Mouse (Mus musculus) heart, adult 8-10 months (tissue): Measurements from ENCODE around the gene Pde6h. TPM values are rescaled to one million over a fixed set of nuclear protein-coding genes. Genes with fewer than 3 reads are reported as not detected.

Experiments used
- DNase-seq: peaks from one replicate; pipeline ENCODE4 v3.0.0; 2022; ENCODE audit warnings: low spot score
- total RNA-seq, 4 experiments: library from RNA; stranded (reverse); gene quantifications; 2 replicates each; pipeline ENCODE4 v1.2.4; 2022

Pde6h gene
- total RNA-seq, 4 experiments from 2014 or later: 0.81 TPM; not detected in 3

DNA sequence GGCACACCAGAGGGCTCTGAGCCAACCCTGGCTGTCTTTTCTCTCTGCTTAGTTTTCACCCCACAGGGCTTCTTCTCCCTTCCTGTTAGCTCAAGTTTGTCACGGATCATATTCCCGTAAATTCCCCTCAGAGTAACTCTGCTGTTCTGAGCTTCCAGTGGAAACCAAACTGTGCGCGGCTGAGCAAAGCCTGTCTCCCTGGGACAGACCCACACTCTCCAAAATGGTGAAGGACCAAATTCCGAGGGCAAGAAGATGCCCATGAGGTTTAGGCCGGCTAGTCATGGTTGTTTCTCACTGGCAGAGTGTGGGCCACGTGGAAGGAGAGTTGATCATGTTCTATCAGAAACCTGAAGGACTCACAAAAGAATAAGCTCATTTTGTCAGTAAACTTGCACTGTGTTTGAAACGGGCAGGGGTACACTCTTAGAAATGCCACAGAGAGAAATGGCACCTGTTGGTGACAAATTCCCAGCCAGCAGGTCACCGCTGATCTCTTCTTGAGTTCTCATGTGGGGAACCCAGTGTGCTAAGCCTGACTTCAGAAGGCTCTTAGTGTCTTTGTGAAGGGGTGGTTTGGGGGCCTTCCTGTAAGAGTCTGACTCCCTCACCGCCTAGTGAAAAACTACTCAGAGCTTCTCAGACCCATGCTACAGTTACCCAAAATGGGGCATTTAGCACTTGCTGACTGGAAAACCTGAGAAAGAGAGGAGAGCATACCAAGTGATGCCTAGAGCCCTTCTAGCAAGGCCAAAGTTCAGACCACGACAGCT, 16.7 kb downstream of the Pde6h start:
- peak; percentile 34 for DNase-seq

DNA sequence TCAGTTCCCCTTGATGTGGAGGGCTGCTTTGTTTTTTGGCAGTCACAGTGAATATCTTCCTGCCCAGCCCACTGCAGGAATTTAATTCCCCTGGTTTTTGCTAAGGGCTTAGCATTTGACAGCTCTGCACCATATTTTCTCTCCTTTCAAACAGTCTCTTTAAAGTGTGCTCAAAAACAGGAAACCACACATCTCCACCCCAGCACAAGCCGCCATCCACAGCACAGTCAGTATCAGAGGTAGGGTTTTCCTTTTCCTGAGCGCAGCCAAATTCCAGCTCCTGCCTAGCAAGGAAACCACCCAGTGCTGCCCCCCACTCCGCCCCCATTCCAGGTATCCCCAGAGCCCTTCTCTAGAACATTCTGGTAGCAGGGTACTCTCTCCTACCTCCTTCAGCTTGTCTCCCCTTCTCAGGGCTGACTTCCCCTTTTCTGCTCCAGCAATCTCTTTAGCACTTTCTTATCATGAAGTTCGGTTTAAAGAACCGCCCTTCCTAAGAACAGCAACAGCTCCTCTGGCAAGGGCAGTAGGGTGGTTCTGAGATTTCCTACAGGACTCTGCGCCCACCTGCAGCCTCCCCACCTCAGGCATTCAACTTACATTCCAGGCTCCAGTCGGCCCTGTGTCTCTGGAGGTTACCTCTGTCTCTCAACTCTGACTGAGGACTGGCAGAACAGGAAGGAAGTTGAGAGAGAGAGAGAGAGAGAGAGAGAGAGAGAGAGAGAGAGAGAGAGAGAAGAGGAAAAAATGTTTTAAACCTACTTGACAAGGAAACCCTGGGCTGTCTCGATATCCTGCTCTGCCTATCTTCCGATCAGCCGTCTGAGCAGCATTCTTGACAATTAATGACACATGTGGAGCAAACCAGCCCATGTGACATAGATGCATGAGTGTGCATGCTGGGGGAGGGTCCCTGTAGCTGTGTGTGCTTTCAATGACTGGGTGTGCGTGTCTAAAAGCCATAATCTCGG, 17.7 kb downstream of the Pde6h start, which contains the start of gene Arhgdib:
Arhgdib (minus strand) TSS at position 849 of the 971 bp plus-strand sequence.
- peak; percentile 58 for DNase-seq

DNA sequence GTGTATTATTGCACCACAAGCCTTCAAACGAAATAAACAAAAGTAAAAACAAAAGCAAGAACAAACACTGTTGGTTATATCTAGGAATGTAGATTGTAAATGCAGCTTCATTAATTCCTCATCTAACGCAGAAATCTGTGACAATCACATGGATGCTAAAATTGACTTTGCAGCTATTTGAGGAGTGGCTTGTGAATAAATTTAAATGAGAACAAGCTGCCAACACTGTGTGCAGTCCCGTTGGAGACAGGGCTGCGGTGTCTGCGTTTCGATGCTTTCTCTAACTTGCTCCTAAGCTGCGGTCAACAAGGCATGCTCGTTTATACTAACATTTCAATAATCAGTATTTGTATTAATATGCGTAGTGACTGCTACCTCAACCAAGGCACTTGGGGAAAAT, 18.6 kb downstream of the Pde6h start:
- no peak for DNase-seq

DNA sequence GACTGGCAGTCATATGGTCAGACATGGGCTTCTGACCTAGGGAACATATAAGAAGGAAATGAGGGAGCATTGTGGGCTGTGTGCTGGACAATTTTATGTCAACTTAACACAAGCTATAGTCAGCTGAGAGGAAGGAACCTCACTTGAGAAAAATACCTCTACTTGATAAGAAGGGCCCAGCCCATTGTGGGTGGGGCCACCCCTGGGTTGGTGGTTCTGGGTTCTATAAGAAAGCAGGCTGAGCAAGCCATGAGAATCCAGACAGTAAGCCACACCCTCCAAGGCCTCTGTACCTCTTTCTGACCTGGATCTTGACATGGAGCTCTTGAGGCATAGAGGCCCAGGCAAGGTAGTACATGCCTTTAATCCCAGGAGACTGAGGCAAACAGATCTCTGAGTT, 19.8 kb downstream of the Pde6h start:
- no peak for DNase-seq

DNA sequence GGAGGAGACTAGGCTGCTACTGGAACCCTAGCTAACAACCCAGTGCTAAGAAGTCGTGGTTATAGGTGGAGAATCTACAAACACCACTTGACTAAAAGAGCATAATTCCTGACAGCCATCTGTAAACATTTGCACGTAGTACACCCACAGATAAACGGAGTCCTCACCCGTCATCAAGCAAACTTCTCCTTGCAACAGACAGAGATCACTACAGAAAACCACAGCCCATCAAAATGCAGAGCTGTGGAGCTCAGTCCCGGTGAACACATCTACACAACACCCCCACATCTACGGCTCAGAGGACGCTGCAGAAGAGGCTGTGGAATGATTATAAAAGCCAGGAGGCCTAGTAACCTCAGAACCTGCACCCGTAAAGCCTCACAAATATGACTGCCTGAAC, 20.9 kb downstream of the Pde6h start:
- DNase-seq: no peak

DNA sequence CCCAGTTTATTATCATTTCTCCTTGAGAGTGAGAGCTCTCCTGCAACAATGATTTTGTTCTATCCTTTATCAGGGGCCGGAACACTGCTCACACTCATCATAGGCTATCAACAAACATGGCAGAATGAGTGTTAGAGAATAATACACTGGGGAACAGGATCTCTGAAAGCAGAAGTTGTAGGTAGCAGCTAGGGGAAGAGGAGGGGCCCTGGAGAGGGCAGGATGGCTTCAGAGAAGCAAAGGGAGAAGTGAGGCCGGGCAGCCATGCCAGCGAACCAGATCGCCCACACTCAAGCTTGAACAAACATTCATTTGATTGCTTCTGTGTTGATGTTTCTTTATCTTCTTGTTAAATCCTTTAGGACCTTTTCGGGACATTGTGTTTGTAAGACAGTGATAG, 22.6 kb downstream of the Pde6h start:
- no peak for DNase-seq

DNA sequence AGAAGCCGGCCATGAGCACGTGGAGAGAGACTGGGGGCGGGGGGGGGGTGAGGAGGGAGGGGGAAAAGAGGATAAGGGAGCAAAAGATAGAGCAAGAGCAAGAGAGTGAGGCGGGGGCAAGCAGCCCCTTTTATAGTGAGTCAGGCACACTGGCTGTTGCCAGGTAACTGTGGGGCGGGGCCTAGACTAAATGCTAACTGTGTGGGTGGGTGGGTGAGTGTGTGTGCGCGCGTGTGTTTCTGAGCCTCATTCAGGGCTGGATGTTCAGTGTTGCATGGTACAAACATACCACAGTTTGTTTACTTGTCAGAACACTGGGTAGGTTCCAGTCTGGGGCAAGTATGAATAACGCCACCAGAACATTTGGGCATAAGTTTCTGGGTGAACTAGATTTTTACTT, 23.3 kb downstream of the Pde6h start:
- no peak for DNase-seq

DNA sequence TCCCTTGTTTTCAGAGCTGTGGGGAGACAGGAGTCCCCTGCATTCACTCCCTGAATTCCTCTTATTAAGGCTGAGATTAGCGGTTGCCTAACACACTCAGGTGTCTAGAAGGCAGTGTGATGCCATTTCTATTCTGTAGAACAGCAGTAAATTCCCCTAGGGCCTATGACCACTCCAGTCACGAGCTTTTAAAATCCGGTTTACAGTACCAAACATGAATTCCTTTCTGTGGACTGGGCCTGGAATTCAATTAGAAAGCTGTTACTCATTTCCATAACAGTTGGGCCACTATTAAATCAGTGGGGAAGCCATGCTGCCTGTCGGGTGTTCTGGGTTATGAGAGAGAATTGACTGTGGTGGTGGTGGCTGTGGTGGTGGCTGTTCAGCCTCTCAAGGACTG, 24.1 kb downstream of the Pde6h start:
- DNase-seq: no peak

DNA sequence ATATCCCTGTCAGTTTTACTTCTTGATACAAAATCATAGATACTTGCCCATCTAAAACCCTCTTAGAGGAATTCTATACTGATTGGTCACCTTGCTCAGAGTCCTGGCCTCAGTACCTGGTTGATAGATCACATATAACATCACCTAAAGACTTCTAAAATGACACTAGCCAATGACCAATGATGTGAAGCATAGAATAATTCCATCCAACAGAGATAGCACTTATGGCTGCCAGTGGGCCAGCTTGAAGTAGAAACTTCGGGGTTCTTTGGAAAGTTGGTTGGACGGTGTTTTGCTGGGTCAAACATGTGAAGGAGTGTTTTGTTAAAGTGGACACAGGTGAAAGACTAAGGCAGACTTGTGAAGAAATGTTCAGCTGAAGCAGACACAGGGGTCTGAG, 26.5 kb downstream of the Pde6h start:
- no peak for DNase-seq

DNA sequence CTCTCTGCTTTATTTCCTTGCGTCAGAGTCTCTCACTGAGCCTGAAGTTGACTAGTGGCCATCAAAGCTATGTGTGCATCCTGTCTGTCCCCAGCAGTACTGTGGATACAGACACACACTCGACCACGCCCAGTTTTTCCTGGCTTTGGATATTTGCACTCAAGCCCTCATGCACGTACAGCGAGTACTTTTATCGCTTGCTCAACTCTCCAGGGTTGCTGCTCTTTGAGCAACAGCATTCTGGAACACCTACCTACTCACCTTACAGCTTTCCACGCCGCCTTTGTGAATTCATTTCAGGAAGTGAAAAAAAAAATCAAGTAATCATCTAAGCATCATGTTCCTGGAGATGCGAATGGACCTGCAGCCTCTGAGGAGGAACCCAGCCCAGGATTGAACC, 29.3 kb downstream of the Pde6h start:
- DNase-seq: no peak

DNA sequence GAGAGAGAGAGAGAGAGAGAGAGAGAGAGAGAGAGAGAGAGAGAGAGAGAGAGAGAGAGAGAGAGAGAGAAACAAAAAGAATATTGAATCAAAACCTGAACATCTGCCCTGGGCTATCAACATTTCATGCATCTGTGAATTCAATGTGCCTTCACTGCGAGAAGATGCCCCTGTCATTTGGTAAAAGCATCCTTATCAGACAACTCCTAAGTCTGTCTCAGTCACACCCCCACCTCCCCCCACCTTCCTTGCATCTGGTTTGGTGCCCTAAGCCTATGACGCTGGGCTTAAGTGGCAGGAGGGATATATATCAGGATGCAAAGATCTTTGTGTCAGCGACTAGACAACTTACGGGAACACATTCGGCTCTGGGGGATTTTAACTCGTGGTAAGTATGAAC, 30.6 kb downstream of the Pde6h start:
- no peak for DNase-seq

DNA sequence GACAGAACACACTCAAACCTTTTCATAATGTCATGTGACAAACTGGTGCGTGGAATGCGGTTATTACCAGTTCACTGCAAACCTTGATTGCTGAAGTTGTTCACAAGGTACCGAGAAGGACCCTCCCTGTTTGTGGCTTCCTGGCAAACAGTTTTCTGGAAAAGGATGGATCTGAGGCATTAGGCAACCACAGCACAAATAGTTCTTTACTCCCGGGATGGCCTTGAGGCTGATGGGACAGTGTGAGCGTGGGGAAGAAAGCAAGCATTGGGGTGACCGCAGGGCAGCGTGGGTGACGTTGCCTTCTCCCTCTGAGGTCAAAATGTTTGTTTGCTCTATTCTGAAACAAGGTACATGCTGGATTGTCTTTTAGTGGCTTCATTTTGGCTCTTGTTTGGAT, 31.1 kb downstream of the Pde6h start:
- no peak for DNase-seq

DNA sequence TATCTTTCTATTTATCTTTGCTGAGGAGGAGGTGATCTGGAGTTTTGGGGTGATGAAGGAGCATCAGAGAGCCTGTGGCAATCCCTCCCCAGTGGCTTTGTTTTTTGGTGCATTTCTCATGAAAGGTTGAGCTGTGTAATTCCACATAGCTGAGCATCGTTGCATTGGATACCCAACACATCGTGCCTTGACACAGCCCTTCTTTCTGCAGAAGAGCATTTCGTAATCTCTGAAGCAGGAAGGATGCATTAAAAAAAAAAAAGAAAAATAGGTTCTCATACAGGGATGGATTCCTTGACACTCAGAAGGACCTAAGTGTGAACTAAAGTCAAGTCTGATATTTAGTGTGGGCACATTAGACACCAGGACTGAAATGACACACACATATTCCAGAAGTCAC, 31.6 kb downstream of the Pde6h start:
- DNase-seq: no peak

DNA sequence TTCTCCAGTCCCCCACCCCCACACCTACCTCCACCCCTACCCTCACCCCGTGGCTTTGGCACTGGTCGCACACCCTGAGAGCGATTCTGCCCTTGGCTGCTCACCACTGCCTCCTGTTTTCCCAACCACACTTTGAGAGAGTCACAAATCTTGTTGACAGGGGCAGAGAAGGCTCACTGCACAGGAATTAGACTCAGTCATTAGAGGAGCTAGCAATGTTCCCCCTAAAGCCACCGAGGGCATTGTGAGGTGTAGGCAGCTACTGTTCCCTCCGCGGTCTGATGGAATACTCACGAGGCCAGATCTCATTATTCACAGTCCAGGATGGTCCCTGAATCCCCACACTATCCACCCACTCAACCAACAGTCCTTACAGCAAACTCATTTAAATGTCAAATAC, 33.4 kb downstream of the Pde6h start:
- DNase-seq: no peak

DNA sequence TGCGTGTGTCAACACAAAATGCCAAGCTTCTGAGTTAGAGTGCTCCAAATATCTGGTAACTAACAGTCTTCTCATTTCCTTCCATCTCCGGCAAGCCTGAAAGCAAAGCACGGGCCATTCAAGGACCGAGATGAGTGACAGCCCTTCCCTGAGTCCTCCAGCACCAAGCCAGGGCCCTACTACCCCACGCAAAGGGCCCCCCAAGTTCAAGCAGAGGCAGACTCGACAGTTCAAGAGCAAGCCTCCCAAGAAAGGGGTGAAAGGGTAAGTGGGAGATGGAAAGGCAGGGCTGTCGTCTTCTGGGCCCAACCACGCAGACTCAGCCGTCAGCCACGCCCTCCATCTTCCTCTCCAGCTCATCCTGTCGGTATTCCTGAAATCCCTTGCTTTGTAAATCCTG, 35.5 kb downstream of the Pde6h start:
- DNase-seq: no peak

DNA sequence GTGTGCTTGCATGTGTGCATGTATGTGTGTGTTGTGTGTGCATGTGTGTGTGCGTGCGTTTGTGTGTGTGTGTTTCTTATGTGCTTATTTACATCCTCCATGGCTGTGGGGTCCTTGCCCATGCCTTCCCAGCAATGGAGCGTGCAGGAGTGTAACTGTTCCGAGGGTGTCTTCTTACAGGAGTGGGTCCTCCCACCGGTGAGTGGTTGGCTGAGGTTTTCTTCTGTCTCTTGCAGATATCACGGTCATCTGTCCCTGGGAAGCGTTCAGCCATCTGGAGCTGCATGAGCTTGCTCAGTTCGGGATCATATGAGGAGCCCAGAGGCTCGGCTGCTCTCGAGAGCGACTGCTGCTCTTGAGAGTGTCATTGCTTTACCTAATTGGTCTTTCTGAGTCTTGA, 39.3 kb downstream of the Pde6h start:
- DNase-seq: no peak

DNA sequence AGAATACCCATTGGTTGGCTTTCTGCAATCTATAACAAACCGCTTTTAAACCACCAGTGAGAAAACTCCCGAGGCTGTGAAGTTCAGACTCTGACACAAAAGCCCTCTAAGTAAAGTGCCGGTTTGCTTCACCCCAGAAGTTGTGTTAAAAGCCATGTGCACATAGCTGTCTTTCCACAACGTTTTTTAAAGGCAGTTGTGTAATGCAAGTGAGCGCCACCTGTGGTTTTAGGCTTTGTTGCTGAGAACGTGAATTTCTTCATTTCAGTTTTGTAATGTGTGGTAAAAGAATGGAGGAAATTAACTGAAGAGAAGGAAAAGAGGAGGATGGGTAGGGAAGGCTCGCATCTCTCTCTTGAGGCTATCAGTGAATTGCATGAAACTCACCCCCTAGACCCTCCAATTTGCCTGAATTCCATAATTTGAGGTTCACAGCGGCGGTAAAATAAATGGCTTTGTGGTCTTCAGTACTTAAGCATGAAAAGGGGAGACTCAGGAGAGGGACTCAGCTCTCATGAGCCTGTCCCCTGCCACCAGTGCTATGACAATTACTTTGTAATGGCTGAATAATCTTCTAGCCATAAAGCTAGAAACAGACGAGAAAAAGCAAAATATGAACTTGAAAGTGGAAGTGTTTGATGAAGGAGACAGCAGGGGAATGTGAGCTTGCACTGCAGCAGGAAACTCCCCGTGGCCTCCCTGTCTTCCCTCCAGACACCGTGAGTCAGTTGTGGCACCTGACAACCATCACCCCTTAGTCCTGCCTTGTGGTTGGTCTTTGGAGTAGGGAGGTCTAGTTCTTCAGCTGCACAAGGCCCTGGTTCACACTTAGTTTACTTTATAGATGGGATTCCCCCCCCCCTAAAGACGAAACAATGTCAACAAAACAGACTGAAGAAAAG, 41.2 kb downstream of the Pde6h start:
- no peak for DNase-seq

DNA sequence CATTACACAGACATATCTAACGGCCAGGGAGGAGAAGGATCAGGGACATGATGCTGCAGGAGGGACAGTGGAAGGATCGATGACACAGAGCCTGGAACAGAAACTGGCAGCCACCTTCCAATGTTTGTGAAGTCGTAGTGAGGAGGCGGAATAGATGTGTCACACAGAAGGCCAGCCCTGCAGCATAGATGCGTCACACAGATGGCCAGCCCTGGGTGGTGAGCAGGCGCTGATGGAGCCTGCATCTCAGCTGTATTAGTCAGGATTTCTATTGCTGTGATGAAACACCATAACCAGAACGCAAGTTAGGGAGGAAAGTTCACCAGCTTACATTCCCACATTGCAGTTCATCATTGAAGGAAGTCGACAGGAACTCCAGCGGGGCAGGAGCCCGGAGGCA, 42.3 kb downstream of the Pde6h start:
- DNase-seq: no peak

DNA sequence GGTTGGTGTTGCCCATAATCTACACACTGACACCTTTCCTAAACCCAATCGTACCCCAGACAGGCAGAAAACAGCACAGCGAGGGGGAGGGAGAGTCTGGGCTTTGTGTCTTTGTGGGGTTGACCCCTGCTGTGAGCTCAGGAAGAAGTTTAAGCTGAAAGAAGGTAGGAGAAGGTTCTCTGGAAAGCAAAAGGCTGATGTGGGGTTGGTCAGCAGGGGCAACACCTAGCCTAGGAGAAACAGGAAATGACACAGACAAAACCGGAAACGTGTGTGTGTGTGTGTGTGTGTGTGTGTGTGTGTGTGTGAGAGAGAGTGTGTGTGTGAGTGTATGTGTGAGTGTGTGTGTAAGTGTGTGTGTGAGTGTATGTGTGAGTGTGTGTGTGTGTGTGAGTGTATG, 43.8 kb downstream of the Pde6h start:
- DNase-seq: no peak

DNA sequence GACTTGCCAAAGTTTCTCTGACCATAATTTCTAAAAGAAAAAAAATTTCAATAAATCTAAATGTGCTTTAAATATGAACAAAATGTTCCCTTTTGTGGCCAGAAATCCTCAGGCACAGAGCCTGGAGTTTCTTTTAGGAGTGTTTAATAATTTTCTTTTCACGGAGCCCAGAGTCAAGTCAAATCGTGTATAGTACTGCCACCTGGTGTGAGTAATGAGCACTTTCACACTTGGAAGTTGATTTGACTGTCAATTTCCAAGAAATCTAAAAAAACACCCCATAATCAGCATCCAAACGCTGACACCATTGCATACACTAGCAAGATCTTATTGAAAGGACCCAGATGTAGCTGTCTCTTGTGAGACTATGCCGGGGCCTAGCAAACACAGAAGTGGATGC, 45.2 kb downstream of the Pde6h start:
- DNase-seq: peak; percentile 48

DNA sequence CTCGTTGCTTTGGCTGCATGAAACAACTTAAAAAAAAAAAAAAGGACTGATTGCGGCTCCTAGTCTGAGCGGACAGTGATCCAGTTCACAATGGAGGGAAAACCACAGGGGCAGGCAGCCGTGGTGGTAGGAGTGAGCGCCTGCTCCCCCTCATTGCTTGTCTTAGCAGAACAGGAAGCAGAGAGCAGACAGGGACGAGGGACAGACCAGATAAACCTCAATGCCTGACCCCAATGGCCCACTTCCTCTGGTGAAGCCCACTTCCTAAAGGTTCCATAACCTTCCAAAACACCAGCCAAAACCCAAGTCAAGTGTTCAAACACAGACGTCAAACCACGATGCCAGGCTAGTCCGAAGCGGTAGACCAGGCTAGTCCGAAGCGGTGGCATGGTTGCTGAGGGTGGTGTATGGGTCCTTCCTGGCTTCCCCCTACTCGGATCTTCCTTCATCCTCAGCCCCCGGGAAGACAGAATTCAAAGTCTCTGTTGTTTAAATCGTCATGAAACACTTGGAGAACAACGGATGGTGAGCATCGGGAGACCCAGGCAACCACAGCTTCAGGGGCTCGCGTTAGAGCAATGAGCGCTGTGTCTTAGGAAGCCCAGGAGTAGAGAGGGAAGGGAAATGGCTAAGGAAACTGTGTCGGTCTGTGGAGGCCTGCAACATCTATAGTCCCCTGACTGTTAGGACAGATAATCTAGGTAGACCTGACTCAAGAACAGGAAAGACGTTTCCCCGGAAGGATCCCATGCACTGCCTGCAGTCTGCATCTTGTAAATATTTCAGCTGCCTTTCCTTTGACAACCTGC, 55.8 kb downstream of the Pde6h start:
- DNase-seq: no peak
